Comparison of ENCODE assay signal across 8 mouse cellular contexts in the genomic region with DNA sequence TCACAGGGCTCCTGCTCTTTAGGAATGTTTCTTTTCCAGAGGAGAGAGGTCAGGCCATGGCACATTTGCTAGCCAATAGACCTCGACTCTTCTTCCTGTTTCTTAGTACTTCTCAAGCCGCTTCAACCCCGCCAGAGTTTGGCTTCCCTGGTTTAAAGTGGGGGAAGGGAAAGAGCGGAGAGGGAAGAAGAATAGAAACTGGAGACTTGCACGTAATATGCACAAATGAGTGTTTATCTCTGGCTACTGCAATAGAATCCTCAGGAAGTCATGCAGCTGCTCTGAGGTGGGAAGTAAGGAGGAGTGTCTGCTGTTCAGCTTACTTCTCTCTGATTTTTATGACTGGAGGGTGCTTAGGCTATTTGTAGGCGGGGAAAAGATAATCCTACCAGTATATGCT. TPM values are rescaled to one million over a fixed set of nuclear protein-coding genes. Genes with fewer than 3 reads are reported as not detected.
DNase-seq lines count a peak whose midpoint lies in the region; ATAC-seq lines count a peak whose summit lies in the region.

A gene (minus strand): TSS at position 294 of the 400 bp plus-strand sequence.

- H3K27ac ChIP-seq in limb, embryonic 15.5 days: no peak within 1 kb of the TSS

- no peaks in the 10 kb centered on the region for H3K36me3 ChIP-seq in limb, embryonic 15.5 days

- H3K9ac ChIP-seq in limb, embryonic 15.5 days: no peak within 1 kb of the TSS

- no peak within 1 kb of the TSS for H3K4me3 ChIP-seq in limb, embryonic 15.5 days

- no peaks in the 10 kb centered on the region for H3K4me1 ChIP-seq in limb, embryonic 15.5 days

- intact Hi-C loops in heart, postnatal 14 days (cut with DNase I): no loop called here

- H3K4me2 ChIP-seq in limb, embryonic 15.5 days: peak within 1 kb of the TSS; percentile 10; the same call in 1 of the 2 replicates

- no peaks in the 10 kb centered on the region for H3K9me3 ChIP-seq in limb, embryonic 15.5 days

- no peaks in the 10 kb centered on the region for H3K27me3 ChIP-seq in limb, embryonic 15.5 days

- no peak for ATAC-seq in limb, embryonic 15.5 days (ENCODE audit: insufficient number of reproducible peaks, low FRiP score, low TSS enrichment, low read depth)
- no peak for ATAC-seq in activated CD4-positive, CD25-positive, alpha-beta regulatory T cell, adult 4 months

- DNase-seq in adrenal gland, adult 2 months: peak; percentile 3
- no peak for DNase-seq in adrenal gland, postnatal 25 days
- DNase-seq in brain, adult 2 months (ENCODE audit: low read depth, low spot score): peak; percentile 13
- DNase-seq in heart, postnatal 14 days: peak; percentile 1 to 3
- DNase-seq in monocyte, adult 2 months (ENCODE audit: low read depth in 1 of 2, low spot score in 2 of 2): peak; percentile 7 to 8
- DNase-seq in cerebellum, postnatal 36 days: no peak

- 23% methylated on average over 6 of the region's 6 CpGs for whole genome bisulfite sequencing in limb, embryonic 15.5 days

RNA-seq across cellular contexts. Expression of the gene that starts here (rescaled TPM):
- total RNA-seq in adrenal gland, adult 2 months (2021): 1 to 10 TPM in 1 of 2 experiments, under 1 TPM in 1; 0.78 to 1.2 TPM
- polyA plus RNA-seq in adrenal gland, adult 2 months (2012; rRNA removed): 0.18 and 0.26 TPM in 2 replicates
- total RNA-seq in adrenal gland, postnatal 25 days (2021): 0.30 and 0.95 TPM in 2 replicates
- 1 to 10 TPM; 1.8 to 3.4 TPM for total RNA-seq in heart, postnatal 14 days (2021)
- polyA plus RNA-seq in limb, embryonic 15.5 days (2015; fragmentation: Nextera tagmentation; extraction: Ambion mirVana): 0.88 and 1.3 TPM in 2 replicates
- polyA plus RNA-seq in activated CD4-positive, CD25-positive, alpha-beta regulatory T cell, adult 4 months (2017; shearing (Covaris generic)): 1 to 10 TPM; 4.3 to 6.5 TPM

Comparison
In these comparisons a context has a peak if more than half of its experiments do, and no peak if none do; other contexts are left out.
1. DNase-seq: peak in adrenal gland, adult 2 months (single experiment), brain, adult 2 months (single experiment), heart, postnatal 14 days (2 of 2) and monocyte, adult 2 months (2 of 2); none in adrenal gland, postnatal 25 days (single experiment) and cerebellum, postnatal 36 days (0 of 2).